Mouse (Mus musculus) cortical plate, adult 2 months (tissue): ENCODE results near the gene Cers4.

Source experiments
- CTCF ChIP-seq: fragments of 200-500 bp; IDR thresholded peaks from 2 replicates; pipeline ENCODE4 v1.5.1; 2011; ENCODE audit warnings: mild to moderate bottlenecking, control low read depth, low read length; ENCODE audit not compliant: insufficient read depth; ENCODE audit errors: extremely low read depth
- POLR2A ChIP-seq: fragments of 200-500 bp; IDR thresholded peaks from 2 replicates; pipeline ENCODE4 v1.6.1; 2011; ENCODE audit warnings: mild to moderate bottlenecking, low read length, control low read depth; ENCODE audit not compliant: insufficient read depth; ENCODE audit errors: extremely low read depth

GRCm38 (mm10) chr8:4507527-4507926 is 14.7 kb downstream of the Cers4 start:
- no peak for TF ChIP-seq CTCF
- no peak for TF ChIP-seq POLR2A
